Mouse (Mus musculus): ENCODE results near the gene Arid1b. TPM values are rescaled to one million over a fixed set of nuclear protein-coding genes. Genes with fewer than 3 reads are reported as not detected.

Gene Arid1b
- polyA plus RNA-seq, 1 experiment, result 41.6 TPM

GRCm38 (mm10) chr17:5143735-5144439 is 149.8 kb downstream of the Arid1b start:
- TF ChIP-seq POLR2A (IDR thresholded peaks at IDR 0.05; ENCODE audit: borderline replicate concordance, extremely low read depth, insufficient read depth, insufficient read length, poor library complexity, severe bottlenecking), result no peak
- no peak for TF ChIP-seq CTCF (IDR thresholded peaks at IDR 0.05; ENCODE audit: borderline replicate concordance, extremely low read depth, insufficient read depth, insufficient read length)
- no peak for DNase-seq (ENCODE audit: low read depth)

DNA sequence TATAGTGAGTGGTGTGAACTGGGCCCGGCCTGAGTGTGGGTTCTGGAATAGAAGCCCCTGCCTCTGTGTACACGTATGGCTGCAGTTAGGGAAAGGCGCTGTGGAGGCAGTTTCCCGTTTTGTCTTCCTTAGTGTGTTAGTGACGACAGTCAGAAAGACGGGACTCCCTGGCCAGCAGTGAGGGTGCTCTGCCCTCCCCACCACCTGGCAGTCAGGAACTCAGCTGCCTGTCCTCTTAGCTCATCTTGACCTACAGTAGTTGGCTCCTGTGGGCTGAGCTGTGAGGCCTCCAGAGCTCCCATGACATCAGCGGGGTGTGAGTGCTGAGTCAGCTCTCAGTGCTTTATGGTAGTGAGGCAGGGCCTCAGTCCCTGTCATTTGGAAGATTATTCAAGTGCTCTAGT is 156.5 kb downstream of the Arid1b start:
- no peak for TF ChIP-seq POLR2A (IDR thresholded peaks at IDR 0.05; ENCODE audit: borderline replicate concordance, extremely low read depth, insufficient read depth, insufficient read length, poor library complexity, severe bottlenecking)
- TF ChIP-seq CTCF (IDR thresholded peaks at IDR 0.05; ENCODE audit: borderline replicate concordance, extremely low read depth, insufficient read depth, insufficient read length), result no peak
- DNase-seq (ENCODE audit: low read depth), result peak; percentile 39

GRCm38 (mm10) chr17:5151852-5152251 is 157.7 kb downstream of the Arid1b start:
- TF ChIP-seq CTCF (IDR thresholded peaks at IDR 0.05; ENCODE audit: borderline replicate concordance, extremely low read depth, insufficient read depth, insufficient read length) (no peak), POLR2A (IDR thresholded peaks at IDR 0.05; ENCODE audit: borderline replicate concordance, extremely low read depth, insufficient read depth, insufficient read length, poor library complexity, severe bottlenecking) (no peak)
- DNase-seq (ENCODE audit: low read depth), result peak; percentile 43

GRCm38 (mm10) chr17:5153461-5153860 is 159.3 kb downstream of the Arid1b start:
- TF ChIP-seq CTCF (IDR thresholded peaks at IDR 0.05; ENCODE audit: borderline replicate concordance, extremely low read depth, insufficient read depth, insufficient read length), result no peak
- no peak for TF ChIP-seq POLR2A (IDR thresholded peaks at IDR 0.05; ENCODE audit: borderline replicate concordance, extremely low read depth, insufficient read depth, insufficient read length, poor library complexity, severe bottlenecking)
- DNase-seq (ENCODE audit: low read depth), result no peak

DNA sequence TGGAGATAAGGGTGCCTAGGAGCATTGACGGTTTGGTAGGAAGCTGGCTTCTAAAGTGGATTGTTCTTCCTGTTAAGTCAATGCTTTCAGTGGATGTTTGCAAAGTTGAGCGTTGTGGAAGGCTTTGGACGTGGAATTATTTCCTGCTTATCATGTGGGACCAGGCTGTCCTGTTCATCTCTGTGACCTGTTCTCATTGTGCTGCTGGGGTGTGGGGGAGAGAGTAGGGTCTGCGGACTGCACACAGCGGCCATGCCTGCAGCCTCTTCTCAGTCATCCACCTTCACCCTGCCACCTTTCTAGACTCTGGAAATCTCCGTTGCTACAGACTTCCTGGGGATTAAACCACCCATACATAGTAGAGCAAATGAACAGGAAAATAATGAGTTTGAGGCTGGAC is 160.2 kb downstream of the Arid1b start:
- no peak for DNase-seq (ENCODE audit: low read depth)
- TF ChIP-seq CTCF (IDR thresholded peaks at IDR 0.05; ENCODE audit: borderline replicate concordance, extremely low read depth, insufficient read depth, insufficient read length) (no peak), POLR2A (IDR thresholded peaks at IDR 0.05; ENCODE audit: borderline replicate concordance, extremely low read depth, insufficient read depth, insufficient read length, poor library complexity, severe bottlenecking) (no peak)

DNA sequence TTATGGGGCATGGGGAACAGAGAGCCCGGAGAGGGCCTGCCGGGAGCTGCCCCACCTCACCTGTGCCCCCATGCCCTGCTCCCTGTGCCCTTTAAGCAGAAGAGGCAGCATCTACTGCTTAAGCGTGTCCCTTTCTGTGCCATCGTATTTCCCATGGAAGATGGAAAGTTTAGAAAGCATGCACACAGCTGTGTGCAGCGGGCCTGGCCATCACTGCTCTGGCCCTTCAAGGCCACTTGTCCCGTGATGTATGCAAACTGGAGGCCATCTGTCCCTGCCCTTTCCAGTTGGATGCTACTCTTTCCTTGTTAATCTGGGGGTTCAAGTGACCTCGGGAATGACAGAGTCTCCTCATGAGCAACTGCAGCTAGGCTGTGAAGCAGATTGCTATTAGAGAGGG is 163.5 kb downstream of the Arid1b start:
- TF ChIP-seq POLR2A (IDR thresholded peaks at IDR 0.05; ENCODE audit: borderline replicate concordance, extremely low read depth, insufficient read depth, insufficient read length, poor library complexity, severe bottlenecking) (no peak), CTCF (IDR thresholded peaks at IDR 0.05; ENCODE audit: borderline replicate concordance, extremely low read depth, insufficient read depth, insufficient read length) (no peak)
- no peak for DNase-seq (ENCODE audit: low read depth)

DNA sequence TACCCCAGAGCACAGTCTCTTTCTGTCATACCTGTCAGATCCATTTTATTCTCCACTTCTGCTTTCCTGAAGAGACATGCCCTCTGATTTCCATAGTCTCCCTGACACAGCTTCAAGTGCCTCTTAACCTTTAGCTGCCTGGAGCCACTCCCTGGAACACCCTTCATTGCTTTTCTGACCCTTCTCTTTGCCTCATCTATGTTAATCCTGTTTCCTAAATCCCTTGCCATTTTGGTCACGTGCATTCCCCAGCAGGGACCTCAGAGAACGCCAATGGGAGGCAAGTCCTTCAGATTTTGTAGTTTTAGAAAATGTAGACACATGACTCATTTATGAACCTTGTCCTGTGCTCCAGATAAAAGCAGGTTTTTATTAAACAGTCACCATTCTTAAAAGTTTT is 168.4 kb downstream of the Arid1b start:
- no peak for TF ChIP-seq CTCF (IDR thresholded peaks at IDR 0.05; ENCODE audit: borderline replicate concordance, extremely low read depth, insufficient read depth, insufficient read length)
- no peak for DNase-seq (ENCODE audit: low read depth)

GRCm38 (mm10) chr17:5163251-5163826 is 169.2 kb downstream of the Arid1b start:
- TF ChIP-seq POLR2A (IDR thresholded peaks at IDR 0.05; ENCODE audit: borderline replicate concordance, extremely low read depth, insufficient read depth, insufficient read length, poor library complexity, severe bottlenecking), result no peak
- no peak for TF ChIP-seq CTCF (IDR thresholded peaks at IDR 0.05; ENCODE audit: borderline replicate concordance, extremely low read depth, insufficient read depth, insufficient read length)
- no peak for DNase-seq (ENCODE audit: low read depth)

DNA sequence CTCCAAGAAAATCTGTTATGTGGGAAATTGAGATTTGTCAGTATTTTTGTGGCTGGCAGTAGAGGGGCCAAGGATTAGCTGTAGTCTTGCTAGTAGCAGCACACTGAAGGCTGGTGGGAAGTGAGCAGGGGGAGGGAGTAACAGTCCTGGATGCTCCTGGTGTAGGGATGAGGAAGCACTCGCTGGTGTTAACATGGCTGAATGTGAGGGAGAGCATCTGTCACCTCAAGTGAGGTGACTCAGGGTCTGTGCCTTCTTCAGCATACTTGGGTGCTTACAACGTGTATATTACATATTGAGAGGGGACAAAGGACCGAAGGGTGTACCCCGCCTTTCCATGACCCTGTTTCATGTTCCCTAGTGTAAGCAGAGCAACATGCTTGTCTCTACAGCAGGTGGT is 170.7 kb downstream of the Arid1b start:
- no peak for DNase-seq (ENCODE audit: low read depth)
- TF ChIP-seq CTCF (IDR thresholded peaks at IDR 0.05; ENCODE audit: borderline replicate concordance, extremely low read depth, insufficient read depth, insufficient read length), result no peak
- no peak for TF ChIP-seq POLR2A (IDR thresholded peaks at IDR 0.05; ENCODE audit: borderline replicate concordance, extremely low read depth, insufficient read depth, insufficient read length, poor library complexity, severe bottlenecking)

- DNase-seq (ENCODE audit: low read depth), result no peak
- no peak for TF ChIP-seq CTCF (IDR thresholded peaks at IDR 0.05; ENCODE audit: borderline replicate concordance, extremely low read depth, insufficient read depth, insufficient read length)
- no peak for TF ChIP-seq POLR2A (IDR thresholded peaks at IDR 0.05; ENCODE audit: borderline replicate concordance, extremely low read depth, insufficient read depth, insufficient read length, poor library complexity, severe bottlenecking)
Observed at GRCm38 (mm10) chr17:5165201-5165825, 171.2 kb downstream of the Arid1b start.

GRCm38 (mm10) chr17:5166175-5166574 is 172.0 kb downstream of the Arid1b start:
- no peak for DNase-seq (ENCODE audit: low read depth)
- TF ChIP-seq POLR2A (IDR thresholded peaks at IDR 0.05; ENCODE audit: borderline replicate concordance, extremely low read depth, insufficient read depth, insufficient read length, poor library complexity, severe bottlenecking) (no peak), CTCF (IDR thresholded peaks at IDR 0.05; ENCODE audit: borderline replicate concordance, extremely low read depth, insufficient read depth, insufficient read length) (no peak)

GRCm38 (mm10) chr17:5168046-5168445 is 173.9 kb downstream of the Arid1b start:
- no peak for TF ChIP-seq CTCF (IDR thresholded peaks at IDR 0.05; ENCODE audit: borderline replicate concordance, extremely low read depth, insufficient read depth, insufficient read length)
- TF ChIP-seq POLR2A (IDR thresholded peaks at IDR 0.05; ENCODE audit: borderline replicate concordance, extremely low read depth, insufficient read depth, insufficient read length, poor library complexity, severe bottlenecking), result no peak
- no peak for DNase-seq (ENCODE audit: low read depth)
